Mouse (Mus musculus): ENCODE results near the gene Cflar.
A peak's percentile ranks its signal among the peaks of the same experiment; 100 is the strongest.

Gene Cflar

DNA sequence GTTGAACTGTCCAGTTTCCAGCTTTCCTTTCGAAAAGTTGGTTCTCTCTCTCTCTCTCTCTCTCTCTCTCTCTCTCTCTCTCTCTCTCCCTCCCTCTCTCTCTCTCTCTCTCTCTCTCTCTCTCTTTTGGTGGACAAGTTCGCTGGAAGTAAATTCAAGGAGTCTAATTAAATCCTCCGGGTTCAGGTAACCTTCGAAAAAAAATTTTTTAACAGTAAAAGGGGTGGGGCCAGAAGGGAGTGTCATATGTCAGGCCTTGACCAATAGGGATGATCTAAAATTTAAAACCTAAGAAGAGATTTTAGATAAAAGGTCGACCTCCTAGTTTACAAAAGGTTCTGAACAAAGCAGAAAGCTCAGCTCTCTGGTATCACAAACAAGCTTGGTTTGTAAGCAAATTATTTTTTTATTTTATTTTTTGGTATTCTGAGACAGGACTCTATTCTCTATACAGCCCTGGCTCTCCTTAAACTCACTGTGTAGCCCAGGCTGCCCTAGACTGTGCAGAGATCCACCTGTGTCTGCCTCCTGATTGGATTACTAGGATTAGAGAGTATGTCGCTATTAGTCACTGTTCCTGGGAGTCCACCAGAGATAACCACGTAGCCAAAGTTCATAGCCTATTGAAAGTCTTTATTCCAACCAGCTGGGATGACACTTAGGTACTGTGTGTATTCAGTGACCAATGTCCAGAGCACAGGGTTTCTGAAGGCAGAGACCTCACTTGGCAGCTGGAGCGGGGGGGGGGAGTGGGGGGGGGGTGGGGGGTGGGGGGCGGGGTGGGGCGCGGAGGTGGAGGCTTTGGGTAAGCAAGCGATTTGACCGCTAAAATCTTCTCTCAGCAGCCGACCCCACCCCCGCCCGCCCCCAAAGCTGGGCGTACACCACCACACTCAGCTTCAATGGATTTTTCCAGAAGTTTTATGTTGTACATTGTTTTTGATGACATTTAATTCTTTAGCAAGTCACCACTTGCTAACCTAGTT lies 1.1 kb downstream of the Cflar start:
- DNase-seq, result peak in 1 of 2 experiments; percentile 51

GRCm38 (mm10) chr1:58713081-58713892 lies 2.0 kb downstream of the Cflar start:
- DNase-seq, result peak; percentile 58 to 63

DNA sequence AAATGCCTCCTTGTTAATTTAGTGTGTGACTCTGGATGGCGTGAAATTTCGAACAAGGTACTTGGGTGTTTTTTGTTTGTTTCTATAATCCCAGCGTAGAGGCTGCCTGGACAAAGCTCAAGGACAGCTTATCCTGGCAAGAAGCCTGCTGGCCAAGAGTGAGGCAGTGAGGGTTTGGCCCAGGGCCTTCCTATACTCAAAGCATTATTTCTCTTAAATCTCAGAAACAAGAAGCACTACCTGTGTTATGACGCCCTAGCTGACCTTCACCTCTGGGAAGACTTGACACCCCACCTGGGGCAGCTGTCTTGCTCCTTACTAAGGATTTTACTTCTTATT lies 2.6 kb downstream of the Cflar start:
- no peak for DNase-seq

- DNase-seq, result no peak
Measured at GRCm38 (mm10) chr1:58714361-58714760, 3.1 kb downstream of the Cflar start.

GRCm38 (mm10) chr1:58715536-58715935 lies 4.2 kb downstream of the Cflar start:
- DNase-seq, result no peak

GRCm38 (mm10) chr1:58716162-58716882 lies 5.0 kb downstream of the Cflar start:
- peak in 1 of 2 experiments; percentile 42 for DNase-seq

DNA sequence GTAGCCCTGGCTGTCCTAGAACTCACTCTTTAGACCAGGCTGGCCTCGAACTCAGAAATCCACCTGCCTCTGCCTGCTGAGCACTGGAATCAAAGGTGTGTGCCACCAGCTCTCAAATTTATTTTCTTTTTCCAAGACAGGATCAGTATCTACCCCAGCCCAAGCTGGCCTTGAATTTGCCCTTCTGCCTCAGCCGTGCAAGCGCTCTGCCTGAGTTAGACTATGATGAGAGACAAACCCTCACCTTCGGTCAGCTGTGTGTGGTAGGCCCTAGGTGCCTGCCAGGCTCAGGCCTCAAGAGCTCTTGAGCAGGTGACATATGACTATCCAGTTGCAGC lies 5.5 kb downstream of the Cflar start:
- no peak for DNase-seq

GRCm38 (mm10) chr1:58717589-58718270 lies 6.4 kb downstream of the Cflar start:
- DNase-seq, result no peak

DNA sequence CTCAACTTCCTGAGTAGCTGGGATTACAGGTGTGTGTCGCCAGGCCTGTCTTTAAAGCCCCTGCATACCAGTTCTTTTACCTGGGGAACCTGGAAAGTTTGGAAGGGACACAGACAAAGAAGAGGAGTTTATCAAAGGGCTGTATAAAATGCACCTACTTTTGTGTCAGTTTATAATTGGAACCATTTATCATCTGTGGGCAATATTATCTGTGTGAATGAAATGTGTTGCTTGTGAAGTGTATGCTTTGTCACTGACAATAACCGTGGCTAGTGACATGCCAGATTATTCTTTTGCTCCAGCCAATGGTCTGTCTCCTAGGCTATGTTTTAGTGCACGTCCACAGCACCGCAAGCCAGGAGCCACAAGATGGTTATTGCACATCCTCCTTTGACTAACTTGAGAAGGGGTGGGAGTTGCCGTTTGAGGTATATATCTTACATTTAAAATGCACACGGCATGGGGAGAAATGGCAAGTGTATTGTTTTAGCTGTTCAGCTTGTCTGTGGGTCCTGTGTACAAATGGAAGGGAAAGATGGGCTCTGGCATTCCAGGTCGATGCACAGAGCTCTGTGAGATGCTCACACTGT lies 8.1 kb downstream of the Cflar start:
- no peak for DNase-seq

DNA sequence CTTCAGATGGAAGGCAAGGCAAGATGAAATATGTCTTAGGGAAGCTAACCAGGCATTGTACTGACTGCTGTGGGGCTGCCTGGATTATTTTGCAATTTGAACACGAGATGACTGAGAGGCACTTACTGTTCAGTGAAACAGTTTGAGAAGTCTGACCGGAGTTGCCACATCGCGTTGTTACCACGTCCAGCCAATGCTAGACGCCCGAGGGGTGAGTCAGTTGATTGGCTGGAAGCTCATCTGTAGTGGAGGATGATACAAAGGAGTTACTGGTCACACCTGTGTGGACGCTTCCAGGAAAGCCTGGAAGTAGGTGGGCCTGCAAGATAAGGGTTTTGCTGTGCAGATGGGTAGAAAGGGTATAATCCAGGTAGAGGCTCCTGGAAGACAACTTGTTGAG lies 8.8 kb downstream of the Cflar start:
- DNase-seq, result peak in 1 of 2 experiments; percentile 36

DNA sequence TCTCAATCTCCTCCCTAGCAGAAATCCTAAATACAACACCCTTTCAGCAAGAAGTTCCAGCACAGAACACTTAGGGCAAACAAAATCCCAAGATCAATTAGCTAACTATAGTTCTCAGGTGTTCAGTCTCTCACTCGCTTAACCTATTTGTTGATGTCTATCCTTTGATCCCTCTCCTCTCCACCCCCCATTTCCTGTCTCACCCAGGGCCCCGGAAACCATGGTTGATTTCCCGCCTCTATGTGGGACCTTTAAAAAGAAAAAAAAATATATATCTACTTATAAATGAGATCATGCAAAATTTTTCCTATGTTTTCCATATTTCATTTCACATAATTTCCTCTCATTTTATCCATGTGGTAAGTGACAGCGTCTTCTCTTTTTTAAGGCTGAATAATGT lies 9.7 kb downstream of the Cflar start:
- DNase-seq, result peak; percentile 66 to 78

GRCm38 (mm10) chr1:58722115-58722938 lies 11.0 kb downstream of the Cflar start:
- peak in 1 of 2 experiments; percentile 34 for DNase-seq

DNA sequence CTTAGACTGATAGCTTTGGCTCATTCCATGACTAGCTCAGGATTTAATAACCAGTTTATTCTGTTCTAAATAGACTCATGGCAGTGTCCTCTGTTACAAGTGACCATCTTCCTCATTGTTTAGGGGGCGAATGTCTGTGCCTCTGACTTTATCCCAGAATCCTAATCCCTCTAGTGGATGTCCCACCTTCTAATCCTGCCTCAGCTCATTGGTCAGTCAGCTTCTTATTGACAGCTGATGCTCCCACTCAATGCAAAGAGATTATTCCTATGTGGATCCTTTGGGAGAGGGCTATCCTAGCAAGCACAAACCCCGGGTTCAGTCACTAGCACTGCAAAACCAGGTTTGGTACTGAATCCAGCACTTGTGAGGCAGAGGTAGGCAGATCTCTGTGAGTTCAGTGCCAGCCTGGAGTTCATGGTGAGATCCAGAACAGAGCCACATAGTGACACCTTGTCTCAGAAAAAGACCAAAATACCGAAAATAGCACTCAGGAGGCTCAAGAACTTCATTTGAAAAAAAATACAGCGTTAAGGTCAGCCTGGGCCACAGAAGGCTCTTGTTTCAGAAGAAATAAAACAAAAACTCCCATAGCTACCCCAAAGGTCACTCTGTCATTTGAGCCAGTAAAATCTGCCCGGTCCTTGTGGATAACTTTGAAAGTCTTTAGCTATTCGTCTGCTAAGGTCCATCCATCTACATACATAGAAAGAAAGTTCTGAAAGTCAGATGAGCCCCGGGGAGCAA lies 11.9 kb downstream of the Cflar start:
- no peak for DNase-seq

GRCm38 (mm10) chr1:58723809-58724405 lies 12.6 kb downstream of the Cflar start:
- DNase-seq, result no peak

DNA sequence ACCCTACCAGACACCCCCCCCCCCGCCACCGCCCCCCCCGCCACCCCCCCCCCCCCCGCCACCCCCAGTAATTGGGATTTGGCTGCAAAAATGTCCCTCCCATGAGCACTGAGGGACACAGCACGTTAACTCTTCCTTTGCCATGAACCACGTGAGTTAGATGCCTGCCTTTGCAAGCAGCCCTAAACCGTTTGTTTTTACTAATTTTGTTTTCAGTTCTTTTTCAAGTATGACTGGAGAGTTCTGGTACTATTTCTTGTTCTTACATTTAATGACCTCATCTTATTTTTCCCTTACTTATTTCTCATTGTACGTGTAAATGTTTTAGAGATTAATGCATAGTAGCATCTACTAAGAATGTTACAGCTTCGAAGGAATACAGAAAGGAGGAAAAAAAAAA lies 13.2 kb downstream of the Cflar start:
- no peak for DNase-seq

DNA sequence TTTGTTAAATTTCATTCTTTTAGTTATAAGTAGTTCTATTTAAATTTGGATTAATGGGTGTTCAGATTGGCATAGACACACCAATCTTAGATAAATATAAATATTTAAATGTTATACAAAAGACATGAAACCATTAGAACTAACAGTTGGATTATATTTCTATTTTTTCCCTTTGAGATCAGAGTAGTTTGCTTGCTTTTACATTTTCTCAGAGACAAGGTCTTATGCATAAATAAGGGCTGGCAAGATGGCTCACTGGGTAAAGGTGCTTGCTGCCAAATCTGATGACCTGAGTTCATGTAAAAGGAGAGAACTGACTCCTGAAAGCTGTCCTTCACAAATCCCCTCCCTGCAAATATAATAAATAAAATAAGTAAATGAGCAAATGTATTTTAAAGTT lies 13.8 kb downstream of the Cflar start:
- DNase-seq, result no peak

DNA sequence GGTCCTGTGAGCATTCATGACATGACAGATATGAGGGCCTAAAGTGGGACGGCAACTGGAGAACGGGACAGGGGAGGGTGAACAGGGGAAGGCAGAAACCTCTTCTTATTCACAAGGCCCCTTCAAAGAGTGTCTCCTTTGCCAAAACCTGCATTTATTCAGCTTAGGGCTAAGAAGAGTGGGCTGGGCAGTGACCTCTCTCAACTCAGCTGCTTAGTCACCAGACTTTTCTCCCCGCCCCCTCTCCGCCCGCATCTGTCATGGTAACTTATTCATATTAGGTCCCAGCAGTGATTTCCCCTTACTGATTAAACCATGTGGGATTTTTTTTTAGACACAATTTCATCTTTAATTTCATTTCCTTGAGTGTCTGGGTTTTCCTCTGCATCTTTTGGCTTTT lies 14.5 kb downstream of the Cflar start:
- DNase-seq, result no peak

- no peak for DNase-seq
Measured at GRCm38 (mm10) chr1:58727019-58727746, 15.9 kb downstream of the Cflar start.
